Mouse (Mus musculus): ENCODE results near the gene Il10.

The Il10 gene

GRCm38 (mm10) chr1:131049361-131049806 is 29.7 kb downstream of the Il10 start:
- no peak for DNase-seq (ENCODE audit: low spot score)

DNA sequence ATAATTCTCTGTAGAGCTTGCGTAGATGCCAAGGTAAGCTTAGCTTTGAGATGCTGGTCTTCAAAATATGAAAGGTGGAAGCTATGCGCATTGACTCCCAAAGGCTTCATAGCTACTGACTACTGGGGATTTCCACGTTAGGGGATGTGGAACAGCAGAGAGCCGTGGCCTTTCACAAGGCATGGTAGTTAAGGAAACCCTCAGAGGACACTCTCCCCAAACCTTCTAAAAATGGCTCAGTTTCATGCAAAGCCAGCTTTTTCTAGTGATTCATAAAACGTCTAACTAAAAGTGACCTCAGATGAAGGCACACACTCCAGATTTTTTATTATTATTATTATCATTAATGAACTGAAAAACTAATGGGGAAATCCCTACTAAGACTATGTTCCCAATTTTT is 30.4 kb downstream of the Il10 start:
- no peak for DNase-seq (ENCODE audit: low spot score)

DNA sequence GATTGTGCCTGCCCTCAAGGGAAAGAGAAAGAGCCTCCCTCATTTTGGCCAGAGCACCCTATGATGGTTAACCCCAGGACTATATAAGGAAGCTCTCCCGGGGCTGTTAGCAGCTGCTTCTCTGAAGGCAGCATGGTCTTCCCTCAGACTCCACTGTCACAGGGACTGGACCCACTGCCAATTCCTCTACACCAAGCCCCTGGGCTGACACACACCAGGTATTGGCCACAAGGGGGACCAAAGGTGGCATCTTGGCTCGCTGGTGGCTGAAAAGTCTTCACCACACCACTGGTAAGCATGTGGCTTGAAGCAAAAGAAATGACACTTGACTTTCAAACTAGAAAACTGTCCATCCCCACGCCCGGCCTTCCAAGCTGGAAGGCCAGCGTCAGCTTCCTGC is 31.0 kb downstream of the Il10 start:
- DNase-seq (ENCODE audit: low spot score): no peak

GRCm38 (mm10) chr1:131051073-131051472 is 31.4 kb downstream of the Il10 start:
- DNase-seq (ENCODE audit: low spot score): no peak

- DNase-seq (ENCODE audit: low spot score): no peak
Measured at GRCm38 (mm10) chr1:131053239-131053638, 33.6 kb downstream of the Il10 start.

- no peak for DNase-seq (ENCODE audit: low spot score)
Measured at GRCm38 (mm10) chr1:131053656-131054055, 34.0 kb downstream of the Il10 start.

GRCm38 (mm10) chr1:131054251-131054650 is 34.6 kb downstream of the Il10 start:
- no peak for DNase-seq (ENCODE audit: low spot score)

DNA sequence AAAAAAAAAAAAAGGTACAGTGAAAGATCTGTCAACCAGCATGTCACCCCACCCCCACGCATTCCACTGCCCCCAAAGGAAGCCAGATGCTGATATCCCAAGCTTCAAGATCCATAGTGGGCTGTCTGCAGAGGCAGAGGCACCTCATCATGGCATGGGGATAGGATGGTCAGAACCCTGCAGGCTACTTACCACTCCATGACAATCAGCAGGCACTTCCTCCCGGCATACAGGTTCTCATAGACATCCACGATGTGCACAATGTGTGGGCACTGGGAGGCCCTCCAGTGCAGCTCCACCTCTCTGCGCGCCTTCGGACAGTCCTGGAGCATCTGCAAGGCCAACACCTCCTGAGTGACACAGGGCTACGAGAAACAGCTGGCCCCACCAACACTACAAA is 38.8 kb downstream of the Il10 start:
- DNase-seq (ENCODE audit: low spot score): no peak

- DNase-seq (ENCODE audit: low spot score): no peak
Measured at GRCm38 (mm10) chr1:131059411-131059810, 39.8 kb downstream of the Il10 start.

- no peak for DNase-seq (ENCODE audit: low spot score)
Measured at GRCm38 (mm10) chr1:131059841-131060240, 40.2 kb downstream of the Il10 start.

DNA sequence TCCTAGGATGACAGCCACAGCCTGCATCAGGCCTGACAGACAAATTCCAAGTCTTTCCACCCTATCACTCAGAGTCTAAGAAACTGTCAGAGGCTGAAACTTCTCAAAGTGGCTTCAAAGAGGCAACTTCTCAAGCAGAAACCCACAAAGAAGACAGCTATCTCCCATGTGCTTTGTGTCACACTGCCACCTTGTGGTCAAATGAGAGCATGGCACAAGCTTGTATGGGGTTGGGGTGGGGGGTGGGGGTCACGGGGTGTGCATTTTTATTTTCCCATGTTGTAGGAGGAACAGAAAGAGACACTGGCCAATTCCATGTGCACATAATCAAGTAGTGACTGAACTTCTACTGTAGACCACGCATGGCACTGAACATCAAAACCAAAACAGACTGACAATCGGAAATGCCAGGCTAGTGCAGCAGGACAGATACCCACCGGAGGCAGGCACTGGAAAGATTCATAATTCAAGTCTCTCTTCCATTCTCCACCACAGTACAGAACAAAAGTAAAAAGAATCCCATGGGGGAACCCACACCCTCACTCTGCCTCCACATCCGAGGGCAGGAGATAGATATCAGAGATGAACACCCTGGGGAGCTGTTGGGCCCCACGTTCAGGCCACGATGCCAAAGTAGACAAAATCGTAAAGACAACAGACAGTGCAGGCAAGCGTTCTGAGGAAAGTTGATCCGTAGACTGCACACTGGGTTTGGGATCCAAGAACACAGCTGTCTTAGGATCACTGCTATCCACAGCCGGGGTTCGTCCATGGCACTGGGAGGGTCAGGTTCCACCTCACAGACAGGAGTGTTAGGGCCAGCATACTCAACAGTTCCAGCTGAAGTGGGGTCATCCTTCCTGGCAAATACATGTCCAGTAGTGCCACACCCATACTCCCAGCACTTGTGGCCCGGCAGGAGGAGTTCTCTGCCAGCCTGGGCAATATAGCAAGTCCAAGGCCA is 40.9 kb downstream of the Il10 start:
- DNase-seq (ENCODE audit: low spot score): no peak

DNA sequence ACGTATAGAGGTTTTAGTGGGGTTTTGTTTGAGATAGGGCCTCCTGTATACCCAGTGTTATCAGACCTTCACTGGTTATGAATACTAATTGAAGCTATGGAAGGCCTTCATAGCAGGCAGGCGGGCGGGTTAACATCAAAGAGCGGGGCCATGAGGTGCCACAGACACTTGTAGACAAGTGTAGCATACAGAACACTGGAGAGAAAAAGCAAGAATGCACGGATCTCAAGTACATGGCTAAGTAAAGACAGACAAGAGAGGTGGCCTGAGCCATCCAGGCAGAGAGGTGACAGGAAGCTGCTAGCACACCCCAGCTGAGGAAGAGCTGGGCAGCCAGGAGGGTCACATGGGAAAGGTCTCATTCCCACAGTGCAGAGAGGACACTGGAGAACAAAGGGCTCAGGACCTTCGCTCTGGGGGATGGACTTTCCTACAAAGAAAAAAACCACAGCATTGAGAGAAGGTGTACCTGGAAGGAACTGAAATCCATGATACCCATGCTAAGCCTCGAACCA is 42.2 kb downstream of the Il10 start:
- DNase-seq (ENCODE audit: low spot score): no peak

- DNase-seq (ENCODE audit: low spot score): no peak
Measured at GRCm38 (mm10) chr1:131062821-131063220, 43.2 kb downstream of the Il10 start.

- no peak for DNase-seq (ENCODE audit: low spot score)
Measured at GRCm38 (mm10) chr1:131064202-131064601, 44.6 kb downstream of the Il10 start.

DNA sequence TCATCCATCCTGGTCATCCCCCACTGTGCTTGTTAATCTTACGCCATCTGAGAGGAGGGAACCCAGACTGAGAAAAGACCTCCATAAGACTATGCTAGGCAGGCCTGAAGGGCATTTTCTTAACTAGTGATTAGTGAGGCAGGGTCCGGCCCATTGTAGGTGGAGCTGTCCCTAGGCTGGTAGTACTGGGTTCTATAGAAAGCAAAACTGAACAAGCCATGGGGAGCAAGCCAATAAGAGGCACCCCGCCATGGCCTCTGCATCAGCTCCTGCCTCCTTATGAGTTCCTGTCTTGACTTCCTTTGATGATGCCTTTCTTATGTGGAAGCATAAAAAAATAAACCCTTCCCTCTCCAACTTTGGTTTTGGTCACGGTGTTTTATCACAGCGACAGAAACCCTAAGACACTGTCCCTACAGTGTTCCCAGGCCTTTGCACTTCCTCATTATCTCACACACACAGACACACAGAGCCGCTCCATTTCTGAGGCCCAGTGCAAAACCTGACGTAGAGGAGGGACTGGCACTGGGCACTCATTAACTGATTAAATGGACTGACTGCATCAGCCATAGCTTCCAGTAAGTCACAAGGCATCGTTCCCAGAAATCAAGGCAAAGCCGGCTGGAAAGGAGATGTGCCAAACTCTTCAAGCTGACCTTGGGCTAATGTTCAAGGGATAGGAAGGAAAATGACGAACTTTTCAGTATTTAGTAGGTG is 48.5 kb downstream of the Il10 start:
- no peak for DNase-seq (ENCODE audit: low spot score)

DNA sequence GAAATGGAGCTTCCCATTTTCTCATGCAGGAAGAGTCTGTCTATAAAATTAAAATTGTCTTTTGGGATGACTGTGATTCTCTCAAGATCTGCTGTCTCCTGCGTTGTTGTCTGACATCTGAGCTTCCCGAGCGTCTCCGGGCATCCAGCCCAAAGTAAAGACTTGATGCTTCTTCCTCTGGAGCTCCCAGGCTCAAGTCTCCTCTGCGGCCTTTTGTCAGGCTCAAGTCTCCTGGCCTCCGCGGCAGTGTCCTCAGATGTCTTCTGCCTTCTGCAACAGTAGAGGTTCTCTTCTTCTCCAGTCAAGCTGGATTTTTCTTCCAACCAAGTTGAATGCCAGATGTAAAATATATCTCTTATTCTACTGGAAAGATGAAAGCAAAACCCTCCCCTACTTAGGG is 49.4 kb downstream of the Il10 start:
- no peak for DNase-seq (ENCODE audit: low spot score)

DNA sequence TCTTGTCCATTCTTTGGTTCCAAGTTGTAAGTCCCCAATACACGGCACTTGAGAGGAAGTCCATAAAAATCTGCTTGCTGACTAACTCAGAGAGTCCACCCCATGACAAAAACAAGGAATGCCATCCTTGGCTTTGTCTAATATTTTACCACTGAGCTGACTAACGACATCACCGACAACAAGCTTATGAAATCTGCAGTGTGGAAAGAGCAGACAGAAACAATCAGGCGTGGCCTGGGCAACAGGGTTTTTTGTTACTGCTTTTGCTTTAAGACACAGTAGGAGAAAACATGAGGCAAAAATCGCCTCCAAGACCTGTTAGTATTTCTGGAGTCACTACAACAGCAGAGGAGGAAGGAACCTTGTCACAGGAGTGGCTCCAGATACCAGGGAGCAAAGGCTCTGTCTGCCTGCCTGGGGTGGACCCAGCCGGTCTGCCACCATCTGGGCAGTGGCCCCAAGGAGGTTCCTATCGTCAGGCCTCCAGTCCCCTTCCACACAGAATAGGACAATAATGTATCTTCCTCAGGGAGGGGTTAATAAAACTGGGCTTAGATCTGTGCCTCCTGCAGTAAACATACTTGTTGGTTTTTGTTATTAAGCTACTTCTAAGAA is 52.8 kb downstream of the Il10 start:
- DNase-seq (ENCODE audit: low spot score): no peak

DNA sequence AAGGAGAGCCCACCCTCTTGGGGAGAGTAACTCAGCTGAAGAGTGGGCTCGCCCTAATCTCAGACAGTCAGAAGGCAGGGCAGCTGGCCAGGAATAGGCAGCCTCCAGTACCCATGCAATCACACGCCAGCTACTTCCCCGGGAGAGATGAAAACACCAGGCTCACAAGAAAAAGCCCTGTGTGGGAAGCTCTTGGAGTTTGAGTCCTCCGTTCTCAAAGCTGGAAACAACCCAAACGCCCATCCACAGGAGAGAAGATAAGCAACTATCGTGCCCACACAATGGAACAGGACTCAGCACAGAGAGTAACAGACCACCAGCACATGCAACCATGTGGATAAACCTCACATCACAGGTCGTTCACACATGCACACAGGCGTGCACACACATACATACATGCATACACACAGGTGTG is 54.9 kb downstream of the Il10 start:
- no peak for DNase-seq (ENCODE audit: low spot score)

Measured in testis, postnatal 10 days (tissue).